9 mouse cellular contexts compared by ENCODE assay signal in the genomic region with DNA sequence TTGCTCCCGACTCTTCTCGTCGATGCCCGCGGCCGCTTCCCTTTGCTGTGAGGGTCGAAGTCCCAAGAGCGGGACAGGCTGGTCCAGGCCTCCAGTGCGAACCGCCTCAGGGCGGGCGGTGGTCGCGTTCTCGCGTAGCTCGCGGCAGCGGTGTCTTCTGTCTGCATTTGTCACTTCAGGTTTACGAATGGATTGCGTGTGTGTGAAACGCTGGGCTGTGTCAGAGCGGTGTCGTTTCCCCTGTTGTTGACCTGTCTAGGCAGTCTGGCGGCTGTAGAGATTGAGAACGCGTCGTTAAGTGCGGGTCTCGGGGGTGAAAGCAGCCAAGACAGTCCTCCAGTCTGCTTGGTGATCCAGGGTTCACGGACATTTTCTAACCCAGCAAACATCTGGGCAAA. TPM values are rescaled to one million over a fixed set of nuclear protein-coding genes. Genes with fewer than 3 reads are reported as not detected.
DNase-seq lines count a peak whose midpoint lies in the region; ATAC-seq lines count a peak whose summit lies in the region.
"Had no signal": no experiment of that assay in that cellular context is flagged by ENCODE, and none has a peak within 500 bp of the region (broad histone marks: within the 10 kb centered on the region; RNA-seq: fewer than 3 reads in every experiment).

No protein-coding gene starts in this region.

- peak overlapping the region; percentile 85 for H3K4me2 ChIP-seq in neural tube, embryonic 11.5 days (ENCODE audit: low read depth)
- H3K4me2 ChIP-seq in limb, embryonic 12.5 days, result peak overlapping the region; percentile 66

- H3K27me3 ChIP-seq in neural tube, embryonic 11.5 days (ENCODE audit: control insufficient read depth, insufficient read depth, low read length), result no peaks in the 10 kb centered on the region
- H3K27me3 ChIP-seq in limb, embryonic 12.5 days, result no peaks in the 10 kb centered on the region

- H3K9ac ChIP-seq in neural tube, embryonic 11.5 days (ENCODE audit: low read length), result peak overlapping the region; percentile 58
- peak overlapping the region; percentile 79 for H3K9ac ChIP-seq in limb, embryonic 12.5 days (replicated peaks)

- no peak for DNase-seq in neural tube, embryonic 11.5 days (ENCODE audit: low spot score)
- DNase-seq in neural tube, embryonic 10.5 days (ENCODE audit: extremely low spot score, low spot score), result no peak
- DNase-seq in MN1 (ENCODE audit: low spot score), result no peak
- no peak for DNase-seq in cerebellum, postnatal 36 days
- DNase-seq in B cell, adult 2 months, result no peak

- ATAC-seq in neural tube, embryonic 11.5 days (ENCODE audit: insufficient read depth, low FRiP score, low TSS enrichment), result peak; percentile 27
- peak; percentile 29 for ATAC-seq in erythroblast, adult 5-6 weeks (replicated peaks; ENCODE audit: low FRiP score, poor library complexity, severe bottlenecking)
- ATAC-seq in limb, embryonic 12.5 days (ENCODE audit: insufficient number of reproducible peaks, insufficient read depth, low FRiP score, low TSS enrichment, low read depth), result peak; percentile 74
- peak; percentile 6; the same call in 1 of the 2 replicates for ATAC-seq in neutrophil, adult 5-6 weeks (ENCODE audit: extremely low read depth, insufficient number of reproducible peaks, low FRiP score, poor library complexity, severe bottlenecking)

- H3K4me1 ChIP-seq in neural tube, embryonic 11.5 days (ENCODE audit: control insufficient read depth, insufficient read depth, low read length), result 0 out of 2 replicates have a peak, but pooled peaks cover 5% of the 10 kb centered on the region
- peaks cover 15% of the 10 kb centered on the region for H3K4me1 ChIP-seq in limb, embryonic 12.5 days (replicated peaks)

- peak overlapping the region; percentile 31; the same call in 1 of the 2 replicates for H3K27ac ChIP-seq in neural tube, embryonic 11.5 days (ENCODE audit: low read depth, low read length)
- peak overlapping the region; percentile 84 for H3K27ac ChIP-seq in limb, embryonic 12.5 days

- under 1% methylated on average over 31 of the region's 31 CpGs for WGBS in neural tube, embryonic 11.5 days
- WGBS in limb, embryonic 12.5 days, result under 1% methylated on average over 31 of the region's 31 CpGs

- H3K9me3 ChIP-seq in neural tube, embryonic 11.5 days (ENCODE audit: control insufficient read depth, low read length), result no peaks in the 10 kb centered on the region
- H3K9me3 ChIP-seq in limb, embryonic 12.5 days, result no peaks in the 10 kb centered on the region

- no peaks in the 10 kb centered on the region for H3K36me3 ChIP-seq in neural tube, embryonic 11.5 days (ENCODE audit: control insufficient read depth, insufficient read depth, low read length)
- H3K36me3 ChIP-seq in limb, embryonic 12.5 days, result 0 out of 2 replicates have a peak, but pooled peaks cover under 1% of the 10 kb centered on the region

- H3K4me3 ChIP-seq in neural tube, embryonic 11.5 days (ENCODE audit: low read depth, low read length), result peak overlapping the region; percentile 52
- peak overlapping the region; percentile 88 for H3K4me3 ChIP-seq in limb, embryonic 12.5 days (replicated peaks)

RNA-seq across cellular contexts. Expression of a gene that starts 0.3 kb away (rescaled TPM):
- polyA plus RNA-seq in neural tube, embryonic 11.5 days (2014; fragmentation: Nextera tagmentation; extraction: Ambion mirVana), result 108 and 112 TPM in 2 replicates
- 36.1 and 37.4 TPM in 2 replicates for total RNA-seq in erythroblast, adult 5-6 weeks (2015; ENCODE audit: low replicate concordance)
- 30.8 and 35.7 TPM in 2 replicates for total RNA-seq in erythroblast, adult 5-6 weeks (2017; ENCODE audit: low replicate concordance)
- polyA plus RNA-seq in limb, embryonic 12.5 days (2016; fragmentation: Nextera tagmentation; extraction: Ambion mirVana), result 118 and 124 TPM in 2 replicates
- 54.9 and 63.0 TPM in 2 replicates for total RNA-seq in neutrophil, adult 5-6 weeks (2017)

RNA-seq across cellular contexts. Expression of a gene that starts 0.4 kb away (rescaled TPM):
- 93.0 and 102 TPM in 2 replicates for polyA plus RNA-seq in neural tube, embryonic 11.5 days (2014; fragmentation: Nextera tagmentation; extraction: Ambion mirVana)
- total RNA-seq in erythroblast, adult 5-6 weeks (2015; ENCODE audit: low replicate concordance), result 15.9 and 23.2 TPM in 2 replicates
- total RNA-seq in erythroblast, adult 5-6 weeks (2017; ENCODE audit: low replicate concordance), result 73.7 and 102 TPM in 2 replicates
- 119 and 126 TPM in 2 replicates for polyA plus RNA-seq in limb, embryonic 12.5 days (2016; fragmentation: Nextera tagmentation; extraction: Ambion mirVana)
- total RNA-seq in neutrophil, adult 5-6 weeks (2017), result 106 and 107 TPM in 2 replicates

RNA-seq across cellular contexts. Expression of a gene that starts 49.5 kb away (rescaled TPM):
- polyA plus RNA-seq in neural tube, embryonic 11.5 days (2014; fragmentation: Nextera tagmentation; extraction: Ambion mirVana), result 2.1 and 2.3 TPM in 2 replicates
- total RNA-seq in erythroblast, adult 5-6 weeks (2015; ENCODE audit: low replicate concordance), result not detected in 2 replicates
- not detected in 2 replicates for total RNA-seq in erythroblast, adult 5-6 weeks (2017; ENCODE audit: low replicate concordance)
- not detected in 2 replicates for polyA plus RNA-seq in limb, embryonic 12.5 days (2016; fragmentation: Nextera tagmentation; extraction: Ambion mirVana)
- total RNA-seq in neutrophil, adult 5-6 weeks (2017), result not detected in 2 replicates
- polyA plus RNA-seq: gonadal fat pad, adult 2 months had no signal

RNA-seq across cellular contexts. Expression of a gene that starts 50.1 kb away (rescaled TPM):
- not detected in 2 replicates for polyA plus RNA-seq in neural tube, embryonic 11.5 days (2014; fragmentation: Nextera tagmentation; extraction: Ambion mirVana)
- not detected in 2 replicates for total RNA-seq in erythroblast, adult 5-6 weeks (2015; ENCODE audit: low replicate concordance)
- not detected in 2 replicates for total RNA-seq in erythroblast, adult 5-6 weeks (2017; ENCODE audit: low replicate concordance)
- not detected in 2 replicates for polyA plus RNA-seq in limb, embryonic 12.5 days (2016; fragmentation: Nextera tagmentation; extraction: Ambion mirVana)
- not detected in 2 replicates for total RNA-seq in neutrophil, adult 5-6 weeks (2017)

RNA-seq across cellular contexts. Expression of a gene that starts 50.4 kb away (rescaled TPM):
- 14.4 and 16.5 TPM in 2 replicates for polyA plus RNA-seq in neural tube, embryonic 11.5 days (2014; fragmentation: Nextera tagmentation; extraction: Ambion mirVana)
- total RNA-seq in erythroblast, adult 5-6 weeks (2015; ENCODE audit: low replicate concordance), result not detected in 2 replicates
- not detected in 2 replicates for total RNA-seq in erythroblast, adult 5-6 weeks (2017; ENCODE audit: low replicate concordance)
- polyA plus RNA-seq in limb, embryonic 12.5 days (2016; fragmentation: Nextera tagmentation; extraction: Ambion mirVana), result 0.70 and 0.76 TPM in 2 replicates
- not detected in 2 replicates for total RNA-seq in neutrophil, adult 5-6 weeks (2017)

Comparison
In these comparisons a context has a peak if more than half of its experiments do, and no peak if none do; other contexts are left out.
1. ATAC-seq: peak in every context shown above with its lines; median percentile 74 in limb, embryonic 12.5 days; 29 in erythroblast, adult 5-6 weeks; 27 in neural tube, embryonic 11.5 days; 6 in neutrophil, adult 5-6 weeks.